ENCODE assay signal across 19 mouse cellular contexts in genomic region chr4:65610896-65611295, GRCm38 (mm10). TPM values are rescaled to one million over a fixed set of nuclear protein-coding genes. Genes with fewer than 3 reads are reported as not detected.
DNase-seq lines count a peak whose midpoint lies in the region; ATAC-seq and TF ChIP-seq lines count a peak whose summit lies in the region.
"Had no signal": no experiment of that assay in that cellular context is flagged by ENCODE, and none has a peak within 500 bp of the region (broad histone marks: within the 10 kb centered on the region; RNA-seq: fewer than 3 reads in every experiment).

No protein-coding gene starts in this region.

- no peak overlapping the region for H3K9ac ChIP-seq in neural tube, embryonic 12.5 days
- H3K9ac ChIP-seq: heart, embryonic 12.5 days; lung, embryonic 15.5 days had no signal

- intact Hi-C loops in gastrocnemius, adult 2 months (cut with DNase I), result no loop called here

- WGBS in neural tube, embryonic 12.5 days, result 20% methylated on average over 6 of the region's 6 CpGs

- no peaks in the 10 kb centered on the region for H3K9me3 ChIP-seq in neural tube, embryonic 12.5 days
- H3K9me3 ChIP-seq: heart, embryonic 12.5 days; lung, embryonic 15.5 days had no signal

- TF ChIP-seq CTCF in layer of hippocampus, adult 2 months (conservative IDR thresholded peaks at IDR 0.05), result no peak
- no peak for TF ChIP-seq CTCF in gastrocnemius, adult 2 months (IDR thresholded peaks at IDR 0.05)

- no peaks in the 10 kb centered on the region for H3K27me3 ChIP-seq in neural tube, embryonic 12.5 days (replicated peaks)
- H3K27me3 ChIP-seq: heart, embryonic 12.5 days; lung, embryonic 15.5 days; megakaryocyte, embryonic 14.5 days had no signal

- H3K36me3 ChIP-seq in neural tube, embryonic 12.5 days, result peaks cover 30% of the 10 kb centered on the region

- no peak overlapping the region for H3K4me2 ChIP-seq in neural tube, embryonic 12.5 days (replicated peaks)
- H3K4me2 ChIP-seq: heart, embryonic 12.5 days; liver, embryonic 11.5 days; lung, embryonic 15.5 days had no signal

- peak; percentile 80 for DNase-seq in cerebellum, adult 11-12 months
- DNase-seq in cerebellum, postnatal 4 days (ENCODE audit: low spot score in 2 of 2), result no peak
- no peak for DNase-seq in neural tube, embryonic 10.5 days (ENCODE audit: extremely low spot score, low spot score)
- DNase-seq in layer of hippocampus, adult 2 months (ENCODE audit: low spot score in 2 of 2), result peak; percentile 55 to 56
- DNase-seq in telencephalon, adult 2 months (ENCODE audit: low read depth, low spot score), result peak; percentile 54
- no peak for DNase-seq in gastrocnemius, adult 2 months
- no peak for DNase-seq in heart, adult 9 months (ENCODE audit: low spot score in 2 of 2)
- DNase-seq: gastrocnemius, postnatal 25 days; heart, postnatal 4 days; right cerebral cortex, postnatal 4 days; thymus, postnatal 14 days had no signal

- H3K27ac ChIP-seq in neural tube, embryonic 12.5 days, result no peak overlapping the region
- peak overlapping the region; percentile 40; the same call in 1 of the 2 replicates for H3K27ac ChIP-seq in layer of hippocampus, adult 2 months
- no peak overlapping the region for H3K27ac ChIP-seq in gastrocnemius, adult 2 months
- H3K27ac ChIP-seq: kidney, postnatal 0 days; lung, embryonic 15.5 days had no signal

- ATAC-seq in neural tube, embryonic 12.5 days (ENCODE audit: low FRiP score, low read depth), result peak; percentile 18; the same call in 1 of the 2 replicates
- ATAC-seq: inflammation-experienced regulatory T-cells, adult 6 months had no signal

- peaks cover 18% of the 10 kb centered on the region for H3K4me1 ChIP-seq in neural tube, embryonic 12.5 days

- H3K4me3 ChIP-seq in neural tube, embryonic 12.5 days, result no peak overlapping the region
- H3K4me3 ChIP-seq in layer of hippocampus, adult 2 months, result peak overlapping the region; percentile 15; the same call in 1 of the 2 replicates
- no peak overlapping the region for H3K4me3 ChIP-seq in gastrocnemius, adult 2 months
- H3K4me3 ChIP-seq: erythroblast, embryonic 14.5 days; heart, embryonic 12.5 days; lung, embryonic 15.5 days; megakaryocyte, embryonic 14.5 days had no signal

RNA-seq across cellular contexts. Expression of gene Trim32, which starts 6.1 kb away (rescaled TPM):
- polyA plus RNA-seq in neural tube, embryonic 12.5 days (2016; fragmentation: Nextera tagmentation; extraction: Ambion mirVana), result 83.3 and 85.9 TPM in 2 replicates
- 100 to 1,000 TPM; 209 to 227 TPM for total RNA-seq in layer of hippocampus, adult 2 months (2021)
- 10 to 100 TPM; 10.7 to 11.0 TPM for total RNA-seq in gastrocnemius, adult 2 months (2021)
- polyA plus RNA-seq: erythroblast, embryonic 14.5 days had no signal

Comparison
In these comparisons a context has a peak if more than half of its experiments do, and no peak if none do; other contexts are left out.
1. DNase-seq: peak in cerebellum, adult 11-12 months (single experiment), layer of hippocampus, adult 2 months (2 of 2) and telencephalon, adult 2 months (single experiment); none in cerebellum, postnatal 4 days (0 of 2), neural tube, embryonic 10.5 days (single experiment), gastrocnemius, adult 2 months (single experiment) and heart, adult 9 months (0 of 2).
2. RNA of gene Trim32, which starts 6.1 kb away (total RNA-seq): 209 to 227 TPM in layer of hippocampus, adult 2 months; 10.7 to 11.0 TPM in gastrocnemius, adult 2 months; every median in the first group is over 10 times any median in the second.